ENCODE assay signal across 19 mouse cellular contexts in genomic region chr13:91746470-91746869, GRCm38 (mm10). TPM values are rescaled to one million over a fixed set of nuclear protein-coding genes. Genes with fewer than 3 reads are reported as not detected.
"Had no signal": no experiment of that assay in that cellular context is flagged by ENCODE, and none has a peak within 500 bp of the region (broad histone marks: within the 10 kb centered on the region; RNA-seq: fewer than 3 reads in every experiment).

No protein-coding gene starts in this region.

- H3K9me3 ChIP-seq: neural tube, embryonic 15.5 days; stomach, embryonic 15.5 days had no signal

- H3K4me3 ChIP-seq: neural tube, embryonic 15.5 days; stomach, embryonic 15.5 days had no signal

- H3K27me3 ChIP-seq: neural tube, embryonic 15.5 days; stomach, embryonic 15.5 days had no signal

- H3K9ac ChIP-seq: neural tube, embryonic 15.5 days; stomach, embryonic 15.5 days had no signal

- DNase-seq: retina, postnatal 1 day; right cerebral cortex, adult 18-20 months; right cerebral cortex, postnatal 14 days; right cerebral cortex, postnatal 25 days; right cerebral cortex, postnatal 4 days; spleen, adult 18-20 months; thymus, adult 18-20 months; thymus, adult 2 months; thymus, postnatal 14 days; thymus, postnatal 25 days; thymus, postnatal 36 days; thymus, postnatal 4 days had no signal

- H3K4me1 ChIP-seq: stomach, embryonic 15.5 days had no signal

- H3K27ac ChIP-seq: neural tube, embryonic 15.5 days; stomach, embryonic 15.5 days; stomach, postnatal 0 days had no signal

- H3K4me2 ChIP-seq: neural tube, embryonic 15.5 days; stomach, embryonic 15.5 days had no signal

- H3K36me3 ChIP-seq: neural tube, embryonic 15.5 days; stomach, embryonic 15.5 days had no signal

RNA-seq across cellular contexts. Expression of gene Acot12, which starts 5.2 kb away (rescaled TPM):
- total RNA-seq: neutrophil, adult 5-6 weeks had no signal
- polyA plus RNA-seq: spleen, adult 2 months; stomach, embryonic 14.5 days; urinary bladder, adult 2 months had no signal
